Mouse (Mus musculus): ENCODE results near the gene Zzz3.

- TF ChIP-seq POLR2A (IDR thresholded peaks at IDR 0.05; ENCODE audit: insufficient read depth, low read length) (no peak), CTCF (IDR thresholded peaks at IDR 0.05; ENCODE audit: low read depth, low read length) (no peak)
Measured at GRCm38 (mm10) chr3:152497842-152498241, 102.6 kb downstream of the Zzz3 start.

Data from ES-Bruce4 (cell line).